Mouse (Mus musculus) cortical plate, adult 2 months (tissue): Measurements from ENCODE around the gene Akap11. TPM values are rescaled to one million over a fixed set of nuclear protein-coding genes. Genes with fewer than 3 reads are reported as not detected.
A peak's percentile ranks its signal among the peaks of the same experiment; 100 is the strongest.
"Not testable (repeated sequence)": the region's sequence is repeated elsewhere in the genome, so short reads cannot be mapped to it uniquely, and the experiment has no call there.

ENCODE experiments used
- H3K27ac ChIP-seq: fragments of 200-500 bp; 2 replicates; pipeline ENCODE4 v1.5.1; 2012; ENCODE audit warnings: low read length, control low read depth, inconsistent platforms; ENCODE audit not compliant: insufficient read depth
- H3K4me1 ChIP-seq: fragments of 200-500 bp; 2 replicates; pipeline ENCODE4 v1.6.1; 2011; ENCODE audit warnings: low read length; ENCODE audit not compliant: control insufficient read depth, insufficient read depth
- H3K4me3 ChIP-seq: fragments of 200-500 bp; 2 replicates; pipeline ENCODE4 v1.5.1; 2011; ENCODE audit warnings: mild to moderate bottlenecking, low read length, control low read depth; ENCODE audit not compliant: insufficient read depth
- CTCF ChIP-seq: fragments of 200-500 bp; IDR thresholded peaks from 2 replicates; pipeline ENCODE4 v1.5.1; 2011; ENCODE audit warnings: mild to moderate bottlenecking, control low read depth, low read length; ENCODE audit not compliant: insufficient read depth; ENCODE audit errors: extremely low read depth
- POLR2A ChIP-seq: fragments of 200-500 bp; IDR thresholded peaks from 2 replicates; pipeline ENCODE4 v1.6.1; 2011; ENCODE audit warnings: mild to moderate bottlenecking, low read length, control low read depth; ENCODE audit not compliant: insufficient read depth; ENCODE audit errors: extremely low read depth
- polyA plus RNA-seq: library from polyadenylated mRNA; depleted of rRNA; stranded (reverse); fragments of >200 nt; gene quantifications from 2 replicates; pipeline ENCODE4 v1.2.3, GENCODE M21; 2012; rRNA removed

Gene Akap11
- 53.9 and 54.3 TPM in 2 replicates for polyA plus RNA-seq

- 0 out of 2 replicates have a peak, but pooled peaks have one; percentile 36 for TF ChIP-seq POLR2A
- no peak for TF ChIP-seq CTCF
- Histone ChIP-seq H3K4me1 (peaks cover 8% of the 10 kb centered on the region; the same call in 1 of the 2 replicates), H3K4me3 (peak within 1 kb of the TSS; percentile 46), H3K27ac (peak within 1 kb of the TSS; percentile 97)
Measured at GRCm38 (mm10) chr14:78536281-78537165, at the start of gene Akap11. Gene Akap11 (minus strand): TSS chr14:78536808.

- TF ChIP-seq CTCF = no peak
- TF ChIP-seq POLR2A = no peak
- H3K4me3 ChIP-seq = no peak overlapping the region
- H3K27ac ChIP-seq = no peak overlapping the region
Measured at GRCm38 (mm10) chr14:78584222-78584621, 47.6 kb upstream of the Akap11 start.

GRCm38 (mm10) chr14:78583168-78583567, 46.6 kb upstream of the Akap11 start:
- no peak for TF ChIP-seq POLR2A
- no peak overlapping the region for H3K27ac ChIP-seq
- no peak overlapping the region for H3K4me3 ChIP-seq
- no peaks in the 10 kb centered on the region; the same call in 1 of the 2 replicates for H3K4me1 ChIP-seq

More at GRCm38 (mm10) chr14:78584222-78584621, 47.6 kb upstream of the Akap11 start:
- H3K4me1 ChIP-seq = no peaks in the 10 kb centered on the region; the same call in 1 of the 2 replicates

GRCm38 (mm10) chr14:78575899-78576298, 39.3 kb upstream of the Akap11 start:
- TF ChIP-seq POLR2A (no peak), CTCF (0 out of 2 replicates have a peak, but pooled peaks have one; percentile 10)
- H3K27ac ChIP-seq = no peak overlapping the region
- H3K4me1 ChIP-seq = peaks cover 2% of the 10 kb centered on the region; the same call in 1 of the 2 replicates
- H3K4me3 ChIP-seq = no peak overlapping the region

GRCm38 (mm10) chr14:78568410-78568809, 31.8 kb upstream of the Akap11 start:
- Histone ChIP-seq H3K4me1 (no peaks in the 10 kb centered on the region), H3K4me3 (no peak overlapping the region), H3K27ac (no peak overlapping the region)
- TF ChIP-seq POLR2A = no peak
- no peak for TF ChIP-seq CTCF

- TF ChIP-seq CTCF = no peak
- TF ChIP-seq POLR2A = no peak
- Histone ChIP-seq H3K4me1 (no peaks in the 10 kb centered on the region), H3K4me3 (no peak overlapping the region), H3K27ac (no peak overlapping the region)
Measured at GRCm38 (mm10) chr14:78566431-78566830, 29.8 kb upstream of the Akap11 start.

GRCm38 (mm10) chr14:78564292-78564691, 27.7 kb upstream of the Akap11 start:
- no peak for TF ChIP-seq CTCF
- no peak for TF ChIP-seq POLR2A
- H3K4me3 ChIP-seq = no peak overlapping the region
- H3K4me1 ChIP-seq = no peaks in the 10 kb centered on the region
- no peak overlapping the region for H3K27ac ChIP-seq

- Histone ChIP-seq H3K4me3 (no peak overlapping the region), H3K4me1 (no peaks in the 10 kb centered on the region), H3K27ac (peak overlapping the region; percentile 59; the same call in 1 of the 2 replicates)
- TF ChIP-seq POLR2A = no peak
- TF ChIP-seq CTCF = no peak
Measured at GRCm38 (mm10) chr14:78563211-78563610, 26.6 kb upstream of the Akap11 start.

- Histone ChIP-seq H3K4me3 (no peak overlapping the region), H3K27ac (no peak overlapping the region), H3K4me1 (no peaks in the 10 kb centered on the region)
- no peak for TF ChIP-seq CTCF
Measured at GRCm38 (mm10) chr14:78562121-78562520, 25.5 kb upstream of the Akap11 start.

GRCm38 (mm10) chr14:78559042-78559441, 22.4 kb upstream of the Akap11 start:
- H3K4me3 ChIP-seq = no peak overlapping the region
- TF ChIP-seq CTCF = no peak
- TF ChIP-seq POLR2A = no peak
- H3K27ac ChIP-seq = no peak overlapping the region

GRCm38 (mm10) chr14:78554830-78555229, 18.2 kb upstream of the Akap11 start:
- not testable (repeated sequence) for H3K27ac ChIP-seq, H3K4me3 ChIP-seq, H3K4me1 ChIP-seq

More at GRCm38 (mm10) chr14:78559042-78559441, 22.4 kb upstream of the Akap11 start:
- no peaks in the 10 kb centered on the region for H3K4me1 ChIP-seq
